Mouse (Mus musculus) cerebellum, adult 8-10 months (tissue): ENCODE measurements at regions not wholly inside any gene's neighbourhood (a gene's known extent, or its start where the extent isn't known, plus 50 kb on each side); places are given as distances from the start of the nearest gene placed in this dataset.

Experiments
- DNase-seq: peaks from one replicate; pipeline ENCODE4 v3.0.0; 2022

DNA sequence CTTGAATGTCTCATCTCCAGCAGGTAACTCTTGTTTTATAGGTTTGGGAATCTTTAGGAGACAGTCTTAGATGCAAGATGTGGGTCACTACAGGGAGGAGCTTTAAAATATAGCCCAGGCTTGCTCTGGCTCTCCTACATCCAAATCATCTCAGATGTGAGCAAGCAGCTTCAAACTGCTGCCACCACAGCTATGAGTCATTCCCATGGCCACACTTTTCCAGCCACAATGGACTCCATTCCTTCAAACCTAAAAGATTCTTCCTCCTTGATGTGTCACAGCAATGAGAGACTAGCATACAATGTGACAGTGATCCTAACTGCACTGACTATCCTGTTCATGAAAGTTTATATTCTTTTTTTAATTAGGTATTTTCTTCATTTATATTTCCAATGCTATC is 640.5 kb upstream of the A1bg start:
- no peak for DNase-seq

DNA sequence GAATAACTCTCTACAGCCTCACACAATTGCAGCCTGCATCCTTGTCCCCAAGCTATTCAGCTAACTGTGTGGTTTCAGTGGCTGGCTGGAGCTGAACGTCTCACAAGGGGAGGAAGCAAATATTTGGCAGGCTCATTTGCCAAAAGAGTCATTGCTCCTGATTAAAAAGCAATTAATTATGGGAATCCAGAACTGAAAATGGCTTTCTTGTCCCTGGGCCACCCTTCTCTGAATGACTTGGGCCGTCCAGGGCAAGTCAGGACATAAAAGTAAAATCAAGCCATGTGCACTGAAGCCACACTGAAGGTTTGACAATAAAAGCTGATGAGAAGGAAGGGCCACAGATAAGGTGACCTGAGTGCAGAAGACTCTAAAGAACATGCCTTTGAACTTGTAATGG is 639.4 kb upstream of the A1bg start:
- DNase-seq: no peak

DNA sequence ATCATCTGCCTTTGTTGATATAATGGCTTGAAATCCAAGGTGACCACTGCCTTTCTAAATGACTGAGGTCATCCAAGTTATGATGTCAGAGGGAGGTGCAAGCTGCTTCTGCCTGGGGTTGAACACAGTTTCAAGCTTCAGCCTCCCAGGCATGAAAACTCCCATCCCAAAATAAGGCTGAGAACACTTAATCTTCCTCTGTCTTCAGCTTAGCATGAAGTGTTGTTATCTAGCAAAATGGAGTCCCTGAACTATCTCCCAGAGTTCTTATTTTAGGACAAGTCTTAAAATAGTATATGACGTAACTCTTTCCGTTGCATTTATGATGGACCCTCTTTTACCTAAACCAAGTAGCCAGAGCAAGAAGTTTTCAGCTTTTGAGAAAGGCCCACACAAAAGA is 631.1 kb upstream of the A1bg start:
- no peak for DNase-seq

DNA sequence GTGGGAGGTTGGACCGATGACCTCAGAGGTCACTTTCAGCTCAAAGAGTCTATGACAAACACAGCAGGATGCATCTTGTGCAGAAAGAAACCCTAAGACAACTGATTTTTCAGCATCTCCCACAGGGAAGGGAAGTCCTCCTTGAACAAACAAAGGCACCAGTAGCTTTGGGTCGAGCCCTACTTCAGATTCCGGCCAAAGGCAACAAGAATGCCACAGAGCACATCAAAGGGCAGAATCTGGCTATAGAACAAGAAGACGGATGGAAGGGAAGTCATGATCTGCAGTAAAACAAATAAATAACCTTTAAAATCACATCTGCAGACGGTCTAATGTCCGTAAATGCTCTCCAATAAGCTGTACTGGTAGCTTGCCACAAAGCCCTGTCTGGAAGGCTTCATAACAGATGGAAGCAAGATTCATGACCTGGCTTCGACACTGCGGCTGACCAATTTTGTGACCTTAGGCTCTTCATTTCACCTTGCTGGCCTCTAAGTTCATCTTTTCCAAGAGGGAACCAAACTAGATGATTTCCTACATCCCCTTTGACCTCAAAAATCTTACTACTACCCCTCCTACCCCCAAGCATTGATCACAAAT is 630.4 kb upstream of the A1bg start:
- no peak for DNase-seq

DNA sequence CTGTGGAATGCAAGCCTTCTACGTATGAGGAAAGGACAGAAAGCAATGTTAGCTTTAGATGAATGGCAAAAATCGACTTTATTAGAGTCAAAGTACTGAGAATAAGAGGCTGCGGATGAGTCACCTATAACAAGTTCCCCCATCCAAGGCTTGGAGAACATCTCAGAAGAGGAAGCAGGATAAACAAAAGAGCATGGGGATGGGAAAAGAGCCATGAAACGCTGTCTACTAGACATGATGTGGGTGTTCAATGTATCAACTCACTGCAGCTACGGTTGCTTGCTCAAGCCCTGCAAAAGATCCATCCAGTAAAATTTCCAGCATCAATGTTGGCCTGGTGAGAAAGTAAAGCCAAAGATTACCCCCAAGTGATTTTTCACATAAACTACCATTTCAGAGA is 628.4 kb upstream of the A1bg start:
- no peak for DNase-seq

DNA sequence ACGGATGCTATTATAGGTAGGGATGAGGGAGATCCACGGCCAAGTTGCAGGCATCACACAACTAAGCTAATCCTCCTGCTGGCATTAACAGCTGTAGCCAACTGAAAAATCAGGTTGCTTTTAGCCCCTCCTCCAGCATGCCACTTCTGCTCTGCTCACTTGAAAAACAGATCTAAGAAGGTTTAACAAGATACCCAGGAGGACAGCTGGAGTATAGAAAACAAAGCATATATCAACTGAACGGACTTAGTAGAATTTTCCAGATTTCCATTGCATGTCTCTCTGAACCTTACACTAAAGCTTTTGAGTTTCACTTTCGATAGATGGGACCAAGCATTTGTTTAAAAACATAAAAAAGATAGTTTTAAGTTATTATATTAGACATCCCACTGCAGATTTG is 625.6 kb upstream of the A1bg start:
- no peak for DNase-seq

DNA sequence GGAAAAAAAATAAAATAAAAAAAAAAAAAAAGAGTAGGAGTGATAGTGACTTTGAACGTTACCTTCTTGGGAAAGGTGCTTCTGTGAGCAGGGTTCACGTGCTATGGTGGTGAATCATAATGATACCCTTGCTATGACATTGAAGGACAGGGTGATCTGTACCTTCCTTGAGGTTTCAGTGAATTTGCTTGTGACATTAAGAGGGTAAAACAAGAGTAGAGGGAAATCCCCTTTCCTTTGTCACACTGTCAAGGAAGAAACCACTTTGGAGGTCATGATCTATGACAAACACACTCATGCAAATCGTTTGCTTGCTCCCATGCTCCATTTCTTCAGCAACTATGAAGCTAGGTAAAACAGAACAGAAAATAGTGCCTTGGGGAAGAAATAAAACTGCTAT is 623.8 kb upstream of the A1bg start:
- no peak for DNase-seq

DNA sequence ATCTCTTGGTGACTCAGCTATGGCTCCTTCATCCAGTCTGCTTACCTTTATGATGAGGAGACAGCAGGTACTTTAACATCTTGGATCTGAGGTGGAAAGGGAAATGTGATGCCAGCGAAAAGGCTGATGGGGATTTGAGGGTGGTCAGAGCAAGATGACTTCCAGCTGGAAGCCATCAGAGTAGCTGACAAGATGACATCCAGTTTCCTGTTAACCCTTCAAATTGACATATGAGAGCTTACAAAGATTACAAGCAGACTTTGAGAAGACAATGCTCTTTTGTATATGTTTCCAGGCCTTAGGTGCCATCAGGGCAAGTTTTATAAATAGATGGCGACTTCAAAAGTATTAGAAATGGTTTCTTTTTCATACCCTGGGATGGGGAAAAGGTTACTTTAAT is 621.3 kb upstream of the A1bg start:
- DNase-seq: no peak

DNA sequence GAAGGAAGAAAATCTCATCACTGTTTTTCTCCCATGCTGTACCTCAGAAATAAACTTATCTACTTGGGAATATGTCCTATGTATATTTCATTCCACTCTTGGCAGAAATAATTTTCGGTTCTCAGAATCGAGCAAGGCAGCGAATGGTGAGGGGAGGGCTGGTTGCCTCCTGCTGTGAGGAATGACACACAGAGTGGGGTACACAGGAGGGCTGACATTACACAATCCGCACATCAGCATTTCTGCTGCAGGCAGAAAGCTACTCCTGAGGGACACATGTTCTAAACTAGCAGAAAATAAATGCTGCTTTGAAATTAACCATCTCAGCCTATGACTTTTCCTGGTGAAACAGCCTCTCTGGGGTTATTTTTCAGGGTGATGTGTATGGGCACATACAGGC is 618.8 kb upstream of the A1bg start:
- DNase-seq: no peak

DNA sequence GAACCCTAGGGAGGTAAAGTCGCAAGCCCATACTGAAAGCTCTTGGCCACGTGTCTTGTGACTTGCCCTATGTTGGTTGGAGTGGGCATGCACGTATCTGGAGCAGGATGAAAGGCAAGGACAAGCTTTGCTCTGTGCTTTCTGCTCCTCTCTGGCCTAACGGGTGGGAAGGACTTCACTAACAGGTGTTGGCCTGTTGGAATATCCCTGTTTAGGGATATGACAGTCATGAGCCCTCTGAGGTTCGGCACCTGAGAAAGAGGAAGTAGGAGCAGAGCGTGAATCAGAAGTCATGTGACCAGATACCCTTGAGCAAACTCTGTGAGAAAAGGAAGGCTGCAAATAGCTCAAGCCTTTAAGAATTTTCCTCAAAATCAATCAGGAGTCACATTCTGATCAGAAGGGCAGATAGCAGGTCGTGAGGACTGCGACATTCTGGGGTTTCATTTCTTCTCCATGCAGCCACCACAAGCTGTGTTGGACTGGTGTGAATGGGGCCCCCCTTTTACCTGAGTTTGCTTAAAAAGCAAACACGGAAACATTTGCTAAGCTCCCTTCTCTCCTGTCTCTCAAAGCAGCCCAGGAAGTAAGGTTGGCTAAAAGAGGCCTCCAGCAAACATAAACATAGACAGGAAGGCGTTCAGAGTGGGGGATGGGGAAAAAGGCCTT is 618.1 kb upstream of the A1bg start:
- no peak for DNase-seq

DNA sequence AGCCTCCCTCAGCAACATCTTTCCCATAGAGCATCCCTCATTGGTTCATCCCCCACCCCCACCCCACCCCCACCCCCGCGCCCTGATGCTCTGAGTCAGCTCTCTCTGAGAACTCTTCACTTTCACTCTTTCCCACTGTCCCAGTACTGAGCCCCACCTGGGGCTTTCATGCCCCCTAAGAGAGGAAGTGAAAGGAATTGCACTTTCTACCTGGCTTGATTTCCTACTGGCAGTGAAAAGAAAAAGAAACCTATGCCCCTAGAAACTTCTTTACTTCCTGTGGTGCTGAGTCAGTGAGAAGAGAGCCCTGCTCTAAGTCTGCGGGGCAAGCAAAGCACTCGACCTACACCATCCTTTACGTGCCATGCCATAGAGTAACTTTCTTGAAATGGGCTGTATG is 616.1 kb upstream of the A1bg start:
- DNase-seq: no peak

DNA sequence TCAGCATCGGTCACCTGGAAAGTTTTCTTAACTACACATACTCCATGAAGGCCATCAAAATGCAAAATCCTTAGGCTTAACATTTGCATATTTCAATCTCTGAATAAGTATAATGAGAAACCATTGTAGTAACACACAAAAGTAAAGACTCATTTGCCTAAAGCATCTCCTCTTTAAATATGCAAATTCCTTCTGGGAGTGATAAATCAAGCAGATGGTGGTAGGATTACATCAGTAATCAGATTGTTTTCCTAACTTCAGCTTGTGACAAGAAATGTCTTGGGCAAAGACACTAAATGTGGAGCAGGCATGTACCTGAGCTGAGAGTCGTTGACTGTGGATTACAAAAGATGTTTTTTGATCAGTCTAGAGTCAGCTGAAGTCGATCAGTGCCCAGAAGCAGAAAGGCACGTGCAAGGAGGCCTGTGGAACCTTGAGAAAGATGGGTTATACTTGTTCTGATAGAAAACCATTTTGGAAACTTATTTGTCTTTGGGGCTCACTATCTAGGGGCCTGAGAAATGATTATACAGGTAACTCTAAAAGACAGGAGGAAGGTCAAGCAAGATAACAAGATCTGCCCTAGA is 615.5 kb upstream of the A1bg start:
- DNase-seq: no peak

DNA sequence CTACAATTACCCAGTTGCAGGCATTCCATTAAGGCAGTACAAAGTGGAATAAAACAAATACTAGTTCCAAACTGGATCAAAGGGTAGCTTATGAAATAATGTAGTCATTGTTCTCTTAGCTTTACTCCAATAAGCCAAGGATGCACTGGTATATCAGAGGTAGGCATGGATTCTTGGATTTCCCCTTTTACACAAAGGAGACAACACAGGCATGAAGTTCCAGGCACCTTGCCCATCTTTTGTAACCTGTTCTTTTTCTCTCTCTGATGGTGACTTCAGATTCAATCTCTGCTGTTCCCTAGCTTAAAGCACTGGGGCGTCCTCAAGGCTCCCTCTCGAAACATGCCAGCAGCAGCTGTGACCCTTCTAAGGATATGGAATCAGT is 613.5 kb upstream of the A1bg start:
- no peak for DNase-seq

DNA sequence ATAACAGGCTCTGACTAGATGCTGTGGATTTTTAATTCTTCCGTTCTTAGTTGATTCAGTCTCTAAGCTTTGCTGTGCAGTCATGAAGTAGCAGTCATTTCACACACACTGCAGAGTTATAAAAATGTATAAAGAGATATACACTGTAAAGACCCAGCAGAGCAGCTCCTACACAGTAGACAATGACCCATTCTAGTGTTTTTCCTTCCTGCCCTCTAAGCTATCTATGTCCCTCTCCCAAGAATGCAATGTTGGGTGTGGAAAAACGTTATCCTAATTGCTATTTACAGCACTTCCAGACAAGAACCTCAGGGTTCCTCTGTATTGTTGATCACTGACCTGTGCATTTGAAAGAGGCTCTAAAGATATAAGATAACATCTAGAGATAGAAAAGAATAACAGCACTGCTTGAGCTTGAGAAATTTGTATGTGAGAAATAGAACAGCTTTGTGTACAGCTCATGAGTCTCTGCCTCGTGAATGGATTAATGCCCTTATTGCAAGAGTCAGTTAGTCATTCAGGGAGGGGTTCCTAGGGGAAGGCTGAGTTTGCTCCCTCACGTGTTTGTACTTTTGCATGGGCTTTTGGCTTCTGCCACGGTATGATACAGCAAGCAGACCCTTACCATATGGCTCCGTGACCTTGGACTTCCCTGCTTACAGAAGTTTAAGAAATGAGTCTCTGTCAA is 613.0 kb upstream of the A1bg start:
- no peak for DNase-seq

DNA sequence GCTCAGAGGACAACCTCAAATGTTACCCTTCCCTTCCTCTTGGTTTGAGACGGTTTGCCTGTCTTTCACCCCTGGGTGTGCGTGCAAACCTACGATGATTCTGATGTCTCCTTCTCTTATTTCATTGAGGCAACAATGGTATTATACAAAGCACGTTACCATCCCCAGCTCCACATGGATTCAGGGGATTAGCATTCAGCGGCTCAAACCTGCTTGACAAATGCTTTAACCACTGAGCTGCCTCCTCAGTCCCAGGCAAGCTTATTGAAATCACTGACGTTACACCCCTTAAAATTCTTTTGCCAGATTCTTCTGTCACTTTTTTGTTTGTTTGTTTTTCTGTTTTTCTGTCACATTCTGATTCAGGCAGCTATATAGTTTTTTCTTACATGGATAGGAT is 612.4 kb upstream of the A1bg start:
- no peak for DNase-seq

DNA sequence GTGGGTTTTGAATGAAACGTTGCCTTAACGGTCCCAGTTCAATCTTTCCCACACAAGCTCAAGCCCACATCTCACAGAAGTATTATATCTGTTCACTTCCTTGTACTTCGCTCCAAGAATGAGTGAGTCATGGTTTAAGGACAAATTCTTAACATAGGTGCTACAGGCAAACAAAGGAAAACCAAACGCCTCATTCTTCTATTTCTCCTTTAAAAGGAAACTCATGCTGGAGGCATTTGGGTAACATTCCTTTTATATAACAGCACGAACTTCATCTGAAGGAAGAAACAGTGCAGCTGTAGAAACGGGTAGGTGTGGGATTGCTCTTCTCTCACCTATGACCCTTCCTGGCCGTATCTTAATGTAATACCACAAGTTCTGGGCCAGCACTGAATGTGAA is 610.0 kb upstream of the A1bg start:
- no peak for DNase-seq

DNA sequence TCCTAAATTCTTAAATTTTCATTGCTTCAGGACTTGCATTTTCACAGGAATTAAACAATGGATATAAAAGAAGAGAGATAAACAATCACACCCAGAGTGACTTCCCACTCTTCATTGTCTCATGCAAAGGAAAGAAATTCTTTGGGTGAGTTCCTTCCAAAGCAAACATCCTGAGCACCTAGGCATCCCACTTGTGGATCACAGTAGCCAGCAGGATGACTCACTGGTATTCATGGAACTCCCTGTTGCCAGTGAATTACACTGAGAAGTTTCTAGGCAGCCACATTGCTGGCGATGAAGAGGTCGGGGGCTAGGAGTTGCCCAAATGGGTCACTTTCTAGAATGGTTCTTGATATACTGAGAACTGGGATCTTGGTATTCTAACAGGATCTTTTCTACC is 609.2 kb upstream of the A1bg start:
- DNase-seq: no peak

DNA sequence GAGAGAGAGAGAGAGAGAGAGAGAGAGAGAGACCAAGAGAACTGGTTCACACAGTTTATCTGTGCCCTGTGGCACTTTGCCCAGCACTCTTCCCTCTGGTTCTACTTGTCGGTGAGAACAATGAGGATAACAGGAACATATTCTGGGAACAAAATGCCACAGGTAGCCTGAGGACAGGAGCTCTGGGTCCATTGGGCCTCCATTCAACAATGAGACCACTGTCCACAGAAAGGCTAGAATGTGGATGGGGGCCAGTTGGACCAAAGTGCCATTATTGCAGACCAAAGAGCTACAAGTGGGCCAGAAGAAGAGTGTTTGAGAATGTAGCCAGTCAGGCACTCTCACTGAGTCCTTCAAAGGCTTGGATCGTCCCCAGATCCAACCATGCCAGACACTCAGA is 600.2 kb upstream of the A1bg start:
- no peak for DNase-seq

DNA sequence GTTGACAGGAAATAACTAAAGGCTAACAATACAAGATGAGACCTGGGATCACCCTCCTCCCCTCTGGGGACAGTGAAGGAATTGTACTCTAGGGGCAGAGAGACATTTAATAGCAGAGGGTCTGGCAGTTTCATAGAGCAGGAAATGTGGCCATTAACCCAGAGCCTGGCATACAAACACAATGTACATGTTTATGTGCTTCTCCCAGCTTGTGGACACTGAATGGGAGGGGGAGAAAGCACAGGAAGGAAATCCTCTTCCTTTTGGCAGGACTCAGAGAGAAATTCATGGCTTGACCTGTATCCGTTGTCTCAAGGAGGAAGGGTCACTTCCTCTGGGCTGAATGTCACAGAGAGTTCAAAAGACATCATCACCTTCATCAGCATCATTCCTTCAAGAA is 594.5 kb upstream of the A1bg start:
- no peak for DNase-seq

DNA sequence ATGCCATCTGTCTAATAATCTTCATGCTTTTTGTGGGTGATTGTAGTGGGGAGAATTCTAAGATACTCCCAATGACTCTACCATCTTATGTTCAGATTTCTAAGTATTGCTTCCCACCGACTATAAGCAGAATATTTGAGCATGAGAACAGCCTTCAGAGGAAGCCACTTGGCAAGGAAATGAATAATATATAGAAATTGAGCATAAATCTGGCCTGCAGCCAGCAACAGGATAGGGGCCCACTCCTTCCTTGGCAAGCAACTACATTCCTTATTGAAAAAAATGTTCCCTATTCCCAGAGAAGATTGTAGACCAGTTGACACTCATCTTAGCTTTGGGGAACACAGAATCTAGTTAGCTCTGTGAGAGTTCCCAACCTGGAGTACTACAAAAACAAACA is 591.5 kb upstream of the A1bg start:
- DNase-seq: no peak

DNA sequence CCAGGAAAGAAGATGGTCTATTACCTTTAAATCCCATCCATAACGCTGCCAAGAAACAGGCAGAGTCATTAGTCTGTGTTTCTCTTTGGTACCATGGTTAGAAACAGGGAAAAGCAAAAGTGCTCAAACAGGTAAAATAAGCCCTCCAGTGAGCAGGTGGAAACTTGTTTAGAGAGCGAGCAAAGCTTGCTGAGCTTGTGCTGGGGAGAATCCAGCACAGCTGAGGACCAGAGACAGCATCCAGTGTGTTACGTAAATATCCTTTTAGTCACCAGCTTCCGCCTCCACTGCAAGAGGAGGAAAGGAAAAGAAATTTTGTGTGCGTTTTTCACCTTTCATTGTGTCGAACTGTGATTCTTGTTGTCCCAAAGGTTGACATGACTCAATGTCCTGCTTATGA is 586.0 kb upstream of the A1bg start:
- DNase-seq: no peak

DNA sequence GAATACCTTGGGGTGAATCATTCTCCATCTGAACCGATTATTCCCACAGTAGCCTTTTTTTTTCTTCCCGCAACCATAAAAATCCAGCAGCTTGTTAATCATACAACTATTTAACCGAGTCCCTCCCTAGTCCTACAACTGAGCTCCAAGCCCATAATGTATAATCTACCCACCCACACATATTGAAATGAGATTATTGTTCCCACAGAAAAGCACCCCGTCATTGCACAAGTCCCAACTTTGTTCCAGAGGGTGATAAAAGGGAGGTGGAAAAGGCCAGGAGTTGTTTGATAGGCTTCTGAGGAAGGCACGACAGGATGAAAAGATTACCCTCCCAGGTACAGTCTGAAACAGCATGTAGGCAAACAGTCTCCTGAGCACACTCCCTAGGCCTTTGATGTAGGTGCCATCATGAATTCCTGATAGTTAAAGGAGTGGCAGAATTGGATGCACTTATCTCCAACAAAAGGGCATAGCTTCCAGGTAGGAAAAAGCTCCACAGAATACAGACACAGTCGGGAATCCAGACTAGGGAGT is 583.6 kb upstream of the A1bg start:
- no peak for DNase-seq

DNA sequence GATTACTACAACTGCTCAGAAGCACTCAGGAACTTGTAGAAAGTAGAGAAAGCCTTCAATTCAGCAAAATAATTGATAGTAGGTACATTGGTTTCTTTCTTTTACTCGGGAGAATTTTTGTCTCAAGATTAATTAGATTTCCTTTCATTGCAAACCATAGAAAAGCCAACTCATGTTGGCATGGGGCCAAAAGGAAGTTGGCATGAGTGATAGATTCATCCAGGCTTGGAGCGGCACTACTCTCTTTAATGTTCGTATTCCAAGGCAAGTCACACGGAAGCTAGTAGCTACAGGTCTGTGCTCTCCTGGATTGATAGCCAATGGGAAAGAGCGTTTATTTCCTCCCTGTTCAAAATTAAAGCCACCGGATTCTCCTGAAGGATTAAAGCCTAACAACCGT is 580.6 kb upstream of the A1bg start:
- no peak for DNase-seq

DNA sequence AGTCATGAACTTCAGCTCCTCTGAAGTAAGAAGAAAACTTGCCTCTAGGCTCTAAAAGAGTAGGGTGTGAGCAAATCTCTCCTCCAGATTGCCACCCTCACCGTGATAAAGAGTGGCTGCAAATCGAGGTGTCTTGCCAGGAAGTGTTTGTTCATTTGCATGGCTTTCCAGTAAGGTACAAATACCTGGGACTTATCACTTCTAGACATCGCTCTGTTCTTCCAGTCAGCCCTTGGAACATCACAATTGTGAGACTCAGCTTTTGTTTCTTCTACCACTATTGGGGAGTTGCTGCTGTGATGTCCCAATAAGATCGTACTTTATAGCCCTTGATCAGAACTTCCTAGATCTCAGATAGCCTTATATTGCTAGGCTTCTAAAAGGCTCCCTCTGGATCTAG is 566.9 kb upstream of the A1bg start:
- no peak for DNase-seq
